Mouse (Mus musculus) limb, embryonic 13.5 days (tissue): ENCODE data around the gene Tmem131l. TPM values are rescaled to one million over a fixed set of nuclear protein-coding genes. Genes with fewer than 3 reads are reported as not detected.

Source experiments
- ATAC-seq: fragments of 200-750 bp; cut with Nextera tagmentation; 2 replicates; pipeline ENCODE4 v1.8.0; 2017; ENCODE audit warnings: low read depth, moderate number of reproducible peaks, moderate TSS enrichment; ENCODE audit not compliant: low FRiP score
- H3K27ac ChIP-seq: fragments of 300-500 bp; sonication (generic); 2 replicates; pipeline ENCODE4 v1.5.1; 2015; ENCODE audit warnings: inconsistent platforms, mild to moderate bottlenecking, moderate library complexity
- H3K27me3 ChIP-seq: fragments of 300-500 bp; sonication (generic); 2 replicates; pipeline ENCODE4 v1.6.1; 2015; ENCODE audit warnings: mild to moderate bottlenecking, inconsistent platforms
- H3K36me3 ChIP-seq: fragments of 300-500 bp; sonication (generic); 2 replicates; pipeline ENCODE4 v1.6.1; 2015; ENCODE audit warnings: inconsistent platforms, mild to moderate bottlenecking, moderate library complexity
- H3K4me1 ChIP-seq: fragments of 300-500 bp; sonication (generic); 2 replicates; pipeline ENCODE4 v1.6.1; 2015; ENCODE audit warnings: inconsistent platforms
- H3K4me2 ChIP-seq: fragments of 300-500 bp; sonication (generic); replicated peaks from 2 replicates; pipeline ENCODE4 v1.6.1; 2015; ENCODE audit warnings: inconsistent platforms, mild to moderate bottlenecking, moderate library complexity
- H3K4me3 ChIP-seq: fragments of 300-500 bp; sonication (generic); 2 replicates; pipeline ENCODE4 v1.5.1; 2015; ENCODE audit warnings: moderate library complexity, mild to moderate bottlenecking, inconsistent platforms
- H3K9ac ChIP-seq: fragments of 300-500 bp; sonication (generic); 2 replicates; pipeline ENCODE4 v1.6.1; 2015; ENCODE audit warnings: mild to moderate bottlenecking, inconsistent platforms
- H3K9me3 ChIP-seq: fragments of 300-500 bp; sonication (generic); 2 replicates; pipeline ENCODE4 v1.6.1; 2016; ENCODE audit warnings: inconsistent platforms
- WGBS: fragments of 180-500 bp; shearing (Covaris S2); methylation state at CpG from one replicate; pipeline ENCODE4 v1.1.7; 2015; 5-methylcytosine and 5-hydroxymethylcytosine counted together
- polyA plus RNA-seq: library from polyadenylated mRNA; unstranded; fragments of >200 nt; fragmentation: Nextera tagmentation; extraction: Ambion mirVana; gene quantifications from 2 replicates; pipeline ENCODE4 v1.2.1, GENCODE M21; 2015

The Tmem131l gene
- polyA plus RNA-seq, 1 experiment from 2014 or later, result 62.5 TPM

GRCm38 (mm10) chr3:84070811-84071210, 30.8 kb upstream of the Tmem131l start:
- Histone ChIP-seq H3K27me3 (no peaks in the 10 kb centered on the region), H3K36me3 (no peaks in the 10 kb centered on the region), H3K4me3 (no peak overlapping the region), H3K9me3 (no peaks in the 10 kb centered on the region), H3K27ac (no peak overlapping the region), H3K4me1 (0 out of 2 replicates have a peak, but pooled peaks cover 4% of the 10 kb centered on the region), H3K9ac (no peak overlapping the region), H3K4me2 (no peak overlapping the region)
- ATAC-seq, result no peak
- 83% methylated on average over 8 of the region's 8 CpGs for WGBS

GRCm38 (mm10) chr3:84068831-84069709, 29.1 kb upstream of the Tmem131l start:
- WGBS, result 84% methylated on average over 13 of the region's 13 CpGs
- ATAC-seq, result no peak
- no peak overlapping the region for H3K4me3 ChIP-seq
- no peak overlapping the region for H3K27ac ChIP-seq
- no peaks in the 10 kb centered on the region for H3K27me3 ChIP-seq
- no peaks in the 10 kb centered on the region for H3K9me3 ChIP-seq
- H3K9ac ChIP-seq, result no peak overlapping the region
- H3K4me2 ChIP-seq, result no peak overlapping the region
- no peaks in the 10 kb centered on the region for H3K36me3 ChIP-seq
- H3K4me1 ChIP-seq, result no peaks in the 10 kb centered on the region

GRCm38 (mm10) chr3:84065825-84066224, 25.9 kb upstream of the Tmem131l start:
- WGBS, result 68% methylated on average over 4 of the region's 4 CpGs
- Histone ChIP-seq H3K27ac (no peak overlapping the region), H3K9ac (no peak overlapping the region), H3K4me1 (peaks cover 11% of the 10 kb centered on the region), H3K9me3 (no peaks in the 10 kb centered on the region), H3K4me2 (no peak overlapping the region), H3K36me3 (no peaks in the 10 kb centered on the region), H3K27me3 (no peaks in the 10 kb centered on the region), H3K4me3 (no peak overlapping the region)
- ATAC-seq, result no peak

GRCm38 (mm10) chr3:84063369-84063914, 23.5 kb upstream of the Tmem131l start:
- Histone ChIP-seq H3K4me1 (peaks cover 28% of the 10 kb centered on the region), H3K36me3 (no peaks in the 10 kb centered on the region), H3K4me2 (no peak overlapping the region), H3K27ac (no peak overlapping the region), H3K9ac (no peak overlapping the region), H3K4me3 (no peak overlapping the region), H3K27me3 (no peaks in the 10 kb centered on the region), H3K9me3 (no peaks in the 10 kb centered on the region)
- no peak for ATAC-seq
- 84% methylated on average over 2 of the region's 2 CpGs for WGBS

- Histone ChIP-seq H3K36me3 (no peaks in the 10 kb centered on the region), H3K27ac (peak overlapping the region; percentile 28; the same call in 1 of the 2 replicates), H3K9ac (no peak overlapping the region), H3K27me3 (no peaks in the 10 kb centered on the region), H3K9me3 (0 out of 2 replicates have a peak, but pooled peaks cover 5% of the 10 kb centered on the region), H3K4me2 (no peak overlapping the region), H3K4me1 (peaks cover 28% of the 10 kb centered on the region), H3K4me3 (no peak overlapping the region)
- WGBS, result 65% methylated on average over 13 of the region's 13 CpGs
- ATAC-seq, result peak; percentile 67
These were observed 21.8 kb upstream of the Tmem131l start for GRCm38 (mm10) chr3:84061523-84062453.

- 64% methylated on average over 5 of the region's 5 CpGs for WGBS
- Histone ChIP-seq H3K4me1 (peaks cover 28% of the 10 kb centered on the region), H3K27me3 (no peaks in the 10 kb centered on the region), H3K27ac (no peak overlapping the region), H3K9ac (no peak overlapping the region), H3K4me3 (no peak overlapping the region), H3K36me3 (no peaks in the 10 kb centered on the region), H3K9me3 (0 out of 2 replicates have a peak, but pooled peaks cover 5% of the 10 kb centered on the region), H3K4me2 (no peak overlapping the region)
- ATAC-seq, result no peak
These were observed 21.0 kb upstream of the Tmem131l start for GRCm38 (mm10) chr3:84060946-84061345.

GRCm38 (mm10) chr3:84060128-84060527, 20.2 kb upstream of the Tmem131l start:
- H3K36me3 ChIP-seq, result no peaks in the 10 kb centered on the region
- H3K9me3 ChIP-seq, result 0 out of 2 replicates have a peak, but pooled peaks cover 5% of the 10 kb centered on the region
- H3K4me2 ChIP-seq, result peak overlapping the region; percentile 50
- no peak overlapping the region for H3K9ac ChIP-seq
- H3K27me3 ChIP-seq, result no peaks in the 10 kb centered on the region
- WGBS, result 10% methylated on average over 4 of the region's 4 CpGs
- H3K27ac ChIP-seq, result peak overlapping the region; percentile 62; the same call in 1 of the 2 replicates
- ATAC-seq, result peak; percentile 42; the same call in 1 of the 2 replicates
- peaks cover 28% of the 10 kb centered on the region for H3K4me1 ChIP-seq
- no peak overlapping the region for H3K4me3 ChIP-seq

- Histone ChIP-seq H3K36me3 (no peaks in the 10 kb centered on the region), H3K27me3 (no peaks in the 10 kb centered on the region), H3K4me3 (no peak overlapping the region), H3K9ac (no peak overlapping the region), H3K27ac (peak overlapping the region; percentile 62), H3K4me1 (peaks cover 28% of the 10 kb centered on the region), H3K9me3 (0 out of 2 replicates have a peak, but pooled peaks cover 5% of the 10 kb centered on the region), H3K4me2 (peak overlapping the region; percentile 50)
- WGBS, result 9% methylated on average over 4 of the region's 4 CpGs
- peak; percentile 79 for ATAC-seq
These were observed 19.7 kb upstream of the Tmem131l start for GRCm38 (mm10) chr3:84059676-84060075.

- Histone ChIP-seq H3K27me3 (no peaks in the 10 kb centered on the region), H3K4me1 (peaks cover 28% of the 10 kb centered on the region), H3K4me3 (no peak overlapping the region), H3K27ac (peak overlapping the region; percentile 62; the same call in 1 of the 2 replicates), H3K4me2 (peak overlapping the region; percentile 50), H3K36me3 (no peaks in the 10 kb centered on the region), H3K9me3 (0 out of 2 replicates have a peak, but pooled peaks cover 5% of the 10 kb centered on the region), H3K9ac (no peak overlapping the region)
- WGBS, result 10% methylated on average over 13 of the region's 13 CpGs
- peak; percentile 88 for ATAC-seq
These were observed 19.3 kb upstream of the Tmem131l start for GRCm38 (mm10) chr3:84059261-84059660.

GRCm38 (mm10) chr3:84048729-84049175, 8.8 kb upstream of the Tmem131l start:
- 0 out of 2 replicates have a peak overlapping the region, but pooled peaks have one; percentile 19 for H3K9ac ChIP-seq
- H3K4me2 ChIP-seq, result peak overlapping the region; percentile 36
- H3K4me1 ChIP-seq, result peaks cover 19% of the 10 kb centered on the region
- H3K27ac ChIP-seq, result peak overlapping the region; percentile 33; the same call in 1 of the 2 replicates
- peak; percentile 88 for ATAC-seq
- no peak overlapping the region for H3K4me3 ChIP-seq
- no peaks in the 10 kb centered on the region for H3K36me3 ChIP-seq
- no peaks in the 10 kb centered on the region for H3K9me3 ChIP-seq
- 13% methylated on average over 9 of the region's 9 CpGs for WGBS
- 0 out of 2 replicates have a peak, but pooled peaks cover 4% of the 10 kb centered on the region for H3K27me3 ChIP-seq

- no peak overlapping the region for H3K4me2 ChIP-seq
- H3K27ac ChIP-seq, result no peak overlapping the region
- 88% methylated on average over 8 of the region's 8 CpGs for WGBS
- peaks cover 19% of the 10 kb centered on the region for H3K4me1 ChIP-seq
- ATAC-seq, result no peak
- no peak overlapping the region for H3K9ac ChIP-seq
- H3K9me3 ChIP-seq, result no peaks in the 10 kb centered on the region
- H3K36me3 ChIP-seq, result no peaks in the 10 kb centered on the region
- 0 out of 2 replicates have a peak, but pooled peaks cover 4% of the 10 kb centered on the region for H3K27me3 ChIP-seq
- no peak overlapping the region for H3K4me3 ChIP-seq
These were observed 6.2 kb upstream of the Tmem131l start for GRCm38 (mm10) chr3:84046206-84046605.
